Mouse (Mus musculus): ENCODE measurements around the gene Ifitm10.
"Not testable (repeated sequence)": the region's sequence is repeated elsewhere in the genome, so short reads cannot be mapped to it uniquely, and the experiment has no call there.

The Ifitm10 gene

GRCm38 (mm10) chr7:142360743-142361142, 12.8 kb downstream of the Ifitm10 start:
- peak; percentile 57 for DNase-seq

DNA sequence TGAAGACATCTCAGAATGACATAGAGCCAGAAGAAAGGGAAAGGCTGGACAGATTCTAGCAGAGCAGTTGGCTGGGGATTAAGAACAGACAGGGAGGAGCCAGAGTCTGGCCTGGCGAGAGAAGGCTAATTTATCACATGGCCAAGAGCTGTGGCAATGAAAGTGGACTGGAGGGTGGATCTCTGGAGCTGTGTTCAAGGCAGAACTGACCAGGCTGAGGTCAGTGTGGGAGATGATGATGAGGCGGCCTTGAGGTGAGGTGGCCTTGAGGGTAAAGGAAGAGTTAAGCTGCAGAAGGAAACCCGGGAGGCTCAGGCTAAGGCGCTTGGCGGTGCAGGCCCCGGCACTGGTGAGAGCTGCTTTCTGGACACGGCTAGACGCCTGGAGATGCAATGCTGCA, 14.4 kb downstream of the Ifitm10 start:
- DNase-seq, result peak; percentile 26

DNA sequence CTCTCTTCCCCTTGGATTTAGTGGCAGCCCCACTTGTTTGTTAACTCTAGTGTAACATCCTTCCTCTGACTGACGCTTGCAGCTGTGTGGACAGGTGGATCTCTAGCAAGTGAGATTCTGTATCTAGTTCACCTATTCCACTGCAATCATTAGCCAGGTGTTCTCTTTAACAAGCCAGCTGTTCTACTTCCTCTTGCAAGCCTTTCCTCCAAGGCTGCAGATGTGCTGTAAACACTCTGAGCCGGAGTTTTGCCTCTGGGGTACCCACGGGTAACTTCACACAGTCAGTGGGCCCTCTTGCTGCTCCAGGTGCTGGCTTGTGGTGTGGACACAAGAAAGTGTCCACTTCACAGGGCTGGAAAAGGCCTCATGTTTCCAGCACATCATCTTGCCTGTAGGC, 16.0 kb downstream of the Ifitm10 start:
- no peak for DNase-seq

- DNase-seq, result no peak
Observed at GRCm38 (mm10) chr7:142354661-142355233, 18.8 kb downstream of the Ifitm10 start.

DNA sequence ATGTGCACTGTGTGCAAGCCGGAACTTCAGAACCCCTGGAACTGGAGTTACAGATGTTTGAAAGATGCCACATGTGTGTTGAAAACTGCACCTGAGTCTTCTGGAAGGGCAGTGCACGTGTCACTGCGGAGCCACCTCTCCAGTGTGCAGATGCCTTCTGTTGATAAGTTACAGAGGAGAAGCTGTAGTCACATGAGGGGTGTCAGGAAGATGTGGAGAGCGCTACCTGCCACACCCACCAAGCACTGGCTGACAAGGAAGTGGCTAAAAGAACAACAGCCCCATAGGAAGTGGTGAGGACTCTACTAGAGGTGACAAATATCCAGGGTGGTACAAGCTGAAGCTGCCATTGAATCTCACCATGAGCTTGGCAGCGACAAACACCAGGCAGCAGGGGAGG, 19.7 kb downstream of the Ifitm10 start:
- no peak for DNase-seq

- DNase-seq, result no peak
Observed at GRCm38 (mm10) chr7:142351569-142351968, 22.0 kb downstream of the Ifitm10 start.

DNA sequence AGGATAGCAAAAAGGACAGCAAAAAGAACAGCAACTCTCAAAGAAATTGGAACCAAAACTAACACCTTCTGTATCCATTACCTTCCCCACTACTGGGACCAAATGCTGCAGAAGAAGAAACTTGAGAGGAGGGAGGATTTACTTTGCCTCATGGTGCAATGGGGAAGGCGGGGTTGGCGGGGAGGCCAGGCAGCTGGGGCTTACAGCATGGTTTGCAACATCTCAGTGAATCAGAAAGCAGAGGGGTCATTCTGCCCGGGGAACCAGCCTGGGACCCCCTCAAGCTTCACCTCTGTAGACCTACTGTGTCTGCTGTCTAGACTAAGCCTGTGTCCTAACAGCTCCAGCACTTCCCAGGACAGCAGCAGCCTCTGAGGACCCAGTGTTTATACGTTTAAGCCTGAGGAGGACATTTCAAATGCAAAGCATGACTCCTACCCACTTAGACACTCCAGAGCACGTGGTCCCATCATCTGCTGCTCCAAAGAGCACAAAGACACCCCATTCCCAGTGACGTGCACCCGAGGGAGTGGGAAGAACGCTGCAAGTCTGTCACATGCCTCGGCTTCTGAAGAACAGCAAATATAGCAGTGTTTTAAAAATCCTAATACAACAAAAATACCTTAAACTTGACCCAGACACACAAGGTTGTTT, 24.1 kb downstream of the Ifitm10 start:
- no peak for DNase-seq

- DNase-seq, result no peak
Observed at GRCm38 (mm10) chr7:142347542-142347941, 26.0 kb downstream of the Ifitm10 start.

- DNase-seq, result no peak
Observed at GRCm38 (mm10) chr7:142342247-142342640, 31.3 kb downstream of the Ifitm10 start.

GRCm38 (mm10) chr7:142341564-142342246, 31.8 kb downstream of the Ifitm10 start:
- no peak for DNase-seq

GRCm38 (mm10) chr7:142340269-142340970, 33.1 kb downstream of the Ifitm10 start:
- no peak for DNase-seq

DNA sequence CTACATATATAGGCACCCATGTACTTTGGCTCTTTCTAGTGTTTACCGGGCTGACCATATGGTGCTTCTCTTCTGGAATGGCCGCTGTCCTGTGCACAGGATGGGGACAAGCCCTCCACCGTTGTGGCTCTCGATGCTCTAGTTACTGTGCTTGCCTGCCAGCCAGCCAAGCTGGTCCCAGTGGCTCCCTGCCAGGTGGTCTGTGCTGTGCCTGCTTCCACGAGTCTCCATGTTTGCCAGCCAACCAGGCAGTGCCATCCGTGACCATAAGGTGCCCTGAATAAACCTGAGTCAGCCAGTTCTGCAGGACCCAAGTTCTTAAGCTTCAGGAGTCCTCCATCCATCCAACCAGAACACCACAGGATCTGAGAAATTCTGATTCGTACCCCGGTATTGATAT, 38.4 kb downstream of the Ifitm10 start:
- DNase-seq, result peak; percentile 92

DNA sequence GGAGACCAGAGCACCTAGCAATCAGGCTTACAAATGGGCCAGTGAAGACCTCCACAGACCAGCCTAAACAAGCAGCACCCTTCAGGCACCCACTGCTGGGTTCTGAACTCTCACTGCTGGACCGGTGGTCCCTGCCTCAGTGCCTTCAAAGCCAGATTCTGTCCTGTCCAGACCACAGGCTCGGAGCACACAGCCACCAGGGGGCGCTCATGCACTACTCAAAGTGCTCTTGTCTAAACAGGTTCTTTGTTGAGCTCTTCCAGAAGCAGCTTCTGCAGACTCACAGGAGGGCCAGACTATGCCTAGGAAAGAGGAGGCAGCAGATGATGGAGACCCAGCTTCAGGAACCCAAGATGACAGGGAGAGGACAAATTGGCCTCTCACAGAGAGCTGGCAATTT, 39.3 kb downstream of the Ifitm10 start:
- DNase-seq, result peak; percentile 92

- not testable (repeated sequence) for DNase-seq
Observed at GRCm38 (mm10) chr7:142332741-142333140, 40.8 kb downstream of the Ifitm10 start.

DNA sequence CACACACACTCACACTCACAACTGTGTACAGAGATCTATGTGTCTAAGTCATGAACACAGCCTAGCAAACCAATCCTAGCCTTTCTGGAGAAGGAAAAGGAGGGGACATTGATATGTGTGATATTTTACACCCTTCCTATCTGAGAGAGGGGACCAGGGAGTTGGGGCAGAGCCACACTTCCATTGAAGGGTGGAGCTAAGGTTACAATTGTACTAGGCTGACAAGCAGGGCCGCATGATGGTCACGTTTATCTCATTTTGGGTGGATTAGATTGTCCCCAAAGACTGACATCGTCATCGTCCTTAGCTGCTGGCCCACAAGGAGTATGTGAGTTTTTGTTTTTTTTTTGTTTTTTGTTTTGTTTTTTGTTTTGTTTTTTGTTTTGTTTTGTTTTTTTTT, 42.3 kb downstream of the Ifitm10 start:
- DNase-seq, result no peak

DNA sequence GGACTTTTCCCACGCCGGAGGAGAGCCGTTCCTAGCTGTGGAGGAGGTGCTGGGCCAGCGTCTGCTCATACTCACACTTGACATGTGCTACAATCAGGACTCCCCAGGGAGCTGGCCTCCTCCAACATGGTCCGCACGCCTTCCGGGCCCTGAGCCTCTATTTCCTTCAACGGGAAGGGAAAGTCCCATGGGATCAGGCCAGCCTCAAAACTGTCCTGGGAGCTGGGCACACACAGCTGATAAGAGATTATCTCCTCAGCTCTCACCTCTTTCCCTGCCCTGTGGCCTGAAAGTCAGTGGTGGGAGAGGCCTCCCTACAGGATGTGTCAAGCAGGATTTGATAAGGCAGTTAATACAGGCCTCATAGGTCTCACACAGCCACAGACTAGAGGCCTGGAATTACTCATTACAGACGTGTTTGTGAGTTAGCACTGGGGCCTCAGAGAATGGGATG, 43.3 kb downstream of the Ifitm10 start:
- DNase-seq, result no peak

GRCm38 (mm10) chr7:142328507-142328906, 45.0 kb downstream of the Ifitm10 start:
- no peak for DNase-seq

GRCm38 (mm10) chr7:142326714-142327445, 46.7 kb downstream of the Ifitm10 start:
- no peak for DNase-seq

- DNase-seq, result no peak
Observed at GRCm38 (mm10) chr7:142323396-142324117, 50.0 kb downstream of the Ifitm10 start.

GRCm38 (mm10) chr7:142322641-142323040, 50.9 kb downstream of the Ifitm10 start:
- no peak for DNase-seq

DNA sequence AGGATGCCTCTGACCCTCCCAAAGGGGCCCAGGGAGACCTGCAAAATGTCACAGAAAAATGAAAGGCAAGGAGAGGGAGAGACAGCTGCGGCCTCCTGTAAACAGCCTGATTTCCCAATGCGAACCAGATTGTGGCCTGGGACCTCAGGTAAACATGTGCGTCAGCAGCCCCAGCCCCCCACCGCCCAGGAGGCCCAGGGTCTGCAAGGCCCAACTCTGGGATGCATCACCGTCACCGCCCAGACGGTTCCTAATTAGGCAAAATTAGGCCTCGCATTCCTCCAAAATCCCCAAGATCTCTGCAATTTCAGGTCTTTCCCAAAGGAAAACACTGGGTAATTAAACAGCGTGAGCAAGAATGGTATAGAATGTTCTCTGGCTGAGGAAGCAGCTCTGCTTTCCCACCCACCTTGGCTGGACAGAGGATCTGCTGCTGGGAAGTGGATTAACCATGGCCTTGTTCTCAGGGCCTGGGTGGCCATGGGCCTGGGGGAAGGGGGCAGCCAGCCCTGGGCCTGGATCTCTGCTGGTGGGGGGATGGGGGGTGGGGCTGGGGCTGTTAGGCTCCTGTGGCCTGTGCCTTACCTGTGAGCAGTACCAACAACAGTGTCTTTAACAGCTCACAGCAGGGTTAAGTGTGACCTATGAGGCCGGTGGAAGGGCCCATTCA, 51.8 kb downstream of the Ifitm10 start:
- DNase-seq, result not testable (repeated sequence)

GRCm38 (mm10) chr7:142320906-142321305, 52.6 kb downstream of the Ifitm10 start:
- DNase-seq, result no peak

Data from cerebellum, adult 9-10 months (tissue).